Mouse (Mus musculus): Measurements from ENCODE around the gene Hsd17b14. TPM values are rescaled to one million over a fixed set of nuclear protein-coding genes. Genes with fewer than 3 reads are reported as not detected.
A peak's percentile ranks its signal among the peaks of the same experiment; 100 is the strongest.

Hsd17b14 gene
- 0.57 and 0.66 TPM in 2 replicates for polyA plus RNA-seq (2014; fragmentation: Nextera tagmentation; extraction: Ambion mirVana)

- Histone ChIP-seq H3K9ac (no peak within 1 kb of the TSS), H3K27me3 (ENCODE audit: insufficient read depth, low read length) (no peaks in the 10 kb centered on the region), H3K4me3 (ENCODE audit: low read depth, low read length) (no peak within 1 kb of the TSS), H3K9me3 (ENCODE audit: low read depth, low read length) (no peaks in the 10 kb centered on the region), H3K4me2 (no peak within 1 kb of the TSS), H3K36me3 (ENCODE audit: insufficient read depth) (no peaks in the 10 kb centered on the region), H3K4me1 (ENCODE audit: insufficient read depth) (peaks cover 5% of the 10 kb centered on the region; the same call in 1 of the 2 replicates), H3K27ac (ENCODE audit: low read depth) (no peak within 1 kb of the TSS)
- TF ChIP-seq CTCF (IDR thresholded peaks at IDR 0.05; ENCODE audit: low read depth), result no peak
- DNase-seq (no peak), ATAC-seq (ENCODE audit: insufficient read depth) (no peak)
- 15% methylated on average over 8 of the region's 8 CpGs for WGBS
Observed at GRCm38 (mm10) chr7:45554744-45555143, at the start of gene Hsd17b14. Hsd17b14 (plus strand) TSS chr7:45554893.

- no peak overlapping the region for H3K4me3 ChIP-seq (ENCODE audit: low read depth, low read length)
- no peaks in the 10 kb centered on the region for H3K27me3 ChIP-seq (ENCODE audit: insufficient read depth, low read length)
- no peak for TF ChIP-seq CTCF (IDR thresholded peaks at IDR 0.05; ENCODE audit: low read depth)
- DNase-seq (no peak), ATAC-seq (ENCODE audit: insufficient read depth) (no peak)
- no peaks in the 10 kb centered on the region for H3K4me1 ChIP-seq (ENCODE audit: insufficient read depth)
- H3K36me3 ChIP-seq (ENCODE audit: insufficient read depth), result peaks cover 27% of the 10 kb centered on the region
- H3K4me2 ChIP-seq, result no peak overlapping the region
- H3K9ac ChIP-seq, result no peak overlapping the region
- WGBS, result 85% methylated on average over 6 of the region's 6 CpGs
- no peak overlapping the region for H3K27ac ChIP-seq (ENCODE audit: low read depth)
- H3K9me3 ChIP-seq (ENCODE audit: low read depth, low read length), result no peaks in the 10 kb centered on the region
Observed at GRCm38 (mm10) chr7:45507583-45507982, 47.1 kb upstream of the Hsd17b14 start.

GRCm38 (mm10) chr7:45508561-45508960 is 46.1 kb upstream of the Hsd17b14 start:
- Histone ChIP-seq H3K9me3 (ENCODE audit: low read depth, low read length) (no peaks in the 10 kb centered on the region), H3K27ac (ENCODE audit: low read depth) (peak overlapping the region; percentile 47; the same call in 1 of the 2 replicates), H3K36me3 (ENCODE audit: insufficient read depth) (peaks cover 23% of the 10 kb centered on the region), H3K27me3 (ENCODE audit: insufficient read depth, low read length) (no peaks in the 10 kb centered on the region), H3K4me2 (peak overlapping the region; percentile 97), H3K9ac (peak overlapping the region; percentile 60; the same call in 1 of the 2 replicates), H3K4me3 (ENCODE audit: low read depth, low read length) (0 out of 2 replicates have a peak overlapping the region, but pooled peaks have one; percentile 8), H3K4me1 (ENCODE audit: insufficient read depth) (no peaks in the 10 kb centered on the region)
- WGBS, result 87% methylated on average over 6 of the region's 6 CpGs
- DNase-seq, result no peak
- TF ChIP-seq CTCF (IDR thresholded peaks at IDR 0.05; ENCODE audit: low read depth), result no peak
- ATAC-seq (ENCODE audit: insufficient read depth), result no peak

- no peaks in the 10 kb centered on the region for H3K9me3 ChIP-seq (ENCODE audit: low read depth, low read length)
- TF ChIP-seq CTCF (IDR thresholded peaks at IDR 0.05; ENCODE audit: low read depth), result no peak
- H3K4me2 ChIP-seq, result peak overlapping the region; percentile 97
- H3K4me1 ChIP-seq (ENCODE audit: insufficient read depth), result no peaks in the 10 kb centered on the region
- peak overlapping the region; percentile 92 for H3K27ac ChIP-seq (ENCODE audit: low read depth)
- peak; percentile 25 for ATAC-seq (ENCODE audit: insufficient read depth)
- no peaks in the 10 kb centered on the region for H3K27me3 ChIP-seq (ENCODE audit: insufficient read depth, low read length)
- DNase-seq, result no peak
- peaks cover 23% of the 10 kb centered on the region for H3K36me3 ChIP-seq (ENCODE audit: insufficient read depth)
- peak overlapping the region; percentile 60 for H3K9ac ChIP-seq
- 27% methylated on average over 19 of the region's 19 CpGs for WGBS
- H3K4me3 ChIP-seq (ENCODE audit: low read depth, low read length), result peak overlapping the region; percentile 53
Observed at GRCm38 (mm10) chr7:45509181-45509882, 45.4 kb upstream of the Hsd17b14 start.

- Histone ChIP-seq H3K36me3 (ENCODE audit: insufficient read depth) (peaks cover 23% of the 10 kb centered on the region), H3K9ac (peak within 1 kb of the TSS; percentile 60), H3K4me3 (ENCODE audit: low read depth, low read length) (peak within 1 kb of the TSS; percentile 53), H3K4me1 (ENCODE audit: insufficient read depth) (peaks cover 1% of the 10 kb centered on the region; the same call in 1 of the 2 replicates), H3K27me3 (ENCODE audit: insufficient read depth, low read length) (no peaks in the 10 kb centered on the region), H3K9me3 (ENCODE audit: low read depth, low read length) (no peaks in the 10 kb centered on the region), H3K27ac (ENCODE audit: low read depth) (peak within 1 kb of the TSS; percentile 92), H3K4me2 (peak within 1 kb of the TSS; percentile 97)
- peak; percentile 98 for DNase-seq
- 0 out of 2 replicates have a peak, but pooled peaks have one; percentile 1 for TF ChIP-seq CTCF (IDR thresholded peaks at IDR 0.05; ENCODE audit: low read depth)
- WGBS, result under 1% methylated on average over 44 of the region's 44 CpGs
- peak; percentile 88 for ATAC-seq (ENCODE audit: insufficient read depth)
Observed at GRCm38 (mm10) chr7:45509912-45510787, 44.5 kb upstream of the Hsd17b14 start, which contains the start of gene Nucb1. Nucb1 (minus strand) TSS chr7:45510406.

GRCm38 (mm10) chr7:45514411-45514810 is 40.3 kb upstream of the Hsd17b14 start:
- TF ChIP-seq CTCF (IDR thresholded peaks at IDR 0.05; ENCODE audit: low read depth), result no peak
- ATAC-seq (ENCODE audit: insufficient read depth), result no peak
- WGBS, result 82% methylated on average over 7 of the region's 7 CpGs
- Histone ChIP-seq H3K36me3 (ENCODE audit: insufficient read depth) (no peaks in the 10 kb centered on the region), H3K4me3 (ENCODE audit: low read depth, low read length) (no peak overlapping the region), H3K27ac (ENCODE audit: low read depth) (no peak overlapping the region), H3K4me1 (ENCODE audit: insufficient read depth) (peaks cover 4% of the 10 kb centered on the region; the same call in 1 of the 2 replicates), H3K9ac (no peak overlapping the region), H3K9me3 (ENCODE audit: low read depth, low read length) (no peaks in the 10 kb centered on the region), H3K4me2 (no peak overlapping the region), H3K27me3 (ENCODE audit: insufficient read depth, low read length) (no peaks in the 10 kb centered on the region)
- DNase-seq, result no peak
